Mouse (Mus musculus): ENCODE results near the gene Dph2. TPM values are rescaled to one million over a fixed set of nuclear protein-coding genes. Genes with fewer than 3 reads are reported as not detected.

The Dph2 gene
- 7.7 TPM in 2 replicates for polyA plus RNA-seq (2021; fragmentation: Nextera tagmentation)
- long read RNA-seq, experiment 1, transcript Dph2-201 (6 exons, 2,555 nt) = major isoform, 9 of 15 reads
- long read RNA-seq, experiment 1, partial matches to known transcripts = 2 of 15 reads
- long read RNA-seq, experiment 1, other reads (novel, unspliced or antisense) = 4 of 15 reads
- long read RNA-seq, experiment 2, transcript Dph2-201 (6 exons, 2,555 nt) = major isoform, 75 of 99 reads
- long read RNA-seq, experiment 2, partial matches to known transcripts = 3 of 99 reads
- long read RNA-seq, experiment 2, other reads (novel, unspliced or antisense) = 20 of 99 reads

DNA sequence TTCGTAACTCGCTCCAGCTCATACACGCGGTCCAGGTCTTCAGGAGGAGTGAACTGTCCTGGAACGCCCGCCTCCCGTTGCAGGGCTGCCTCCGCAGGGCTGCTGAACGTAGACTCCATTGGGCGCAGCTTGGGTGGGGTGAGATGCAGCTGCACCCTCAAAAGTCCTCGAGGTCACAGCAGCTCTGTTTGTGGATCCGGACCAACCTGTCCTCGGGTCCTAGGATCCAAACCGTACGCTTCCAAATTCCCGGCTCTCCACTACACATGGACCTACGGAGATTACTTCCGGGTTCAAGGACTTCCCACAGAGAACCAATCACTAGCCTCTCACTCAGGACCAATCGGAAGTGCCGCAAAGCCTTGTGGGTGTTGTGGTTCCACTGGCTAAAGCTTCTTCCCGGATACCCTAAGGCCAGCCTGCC is at the start of gene Dph2:
Gene Dph2, minus strand, starts transcription at position 295 of the 424 bp plus-strand sequence.

DNA sequence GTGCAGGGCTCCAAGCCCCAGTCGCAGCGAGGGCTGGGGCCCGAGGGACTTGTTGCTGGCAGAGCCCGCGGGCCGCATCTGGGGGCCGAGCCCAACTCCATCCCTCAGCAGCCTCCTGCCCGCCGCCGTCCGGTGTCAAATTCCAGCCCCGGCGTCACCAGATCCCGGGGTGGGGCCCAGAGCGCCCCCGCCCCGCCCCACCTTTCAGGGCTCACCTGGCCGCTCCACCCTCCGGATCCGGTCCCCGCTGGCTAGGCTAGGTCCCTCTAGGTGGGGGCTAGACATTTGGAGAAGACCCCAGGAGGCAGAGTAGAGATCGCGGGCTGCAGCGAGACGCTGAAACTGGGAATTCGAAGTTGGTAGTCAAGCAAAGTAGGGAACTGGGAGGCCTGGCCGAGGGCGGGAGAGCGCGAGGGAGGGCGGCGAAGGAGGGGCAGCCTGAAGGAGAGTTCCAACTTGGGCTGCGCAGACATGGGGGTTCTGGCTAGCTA is 37.6 kb upstream of the Dph2 start, which contains the start of gene Artn:
Gene Artn, minus strand, starts transcription at position 373 of the 491 bp plus-strand sequence.

DNA sequence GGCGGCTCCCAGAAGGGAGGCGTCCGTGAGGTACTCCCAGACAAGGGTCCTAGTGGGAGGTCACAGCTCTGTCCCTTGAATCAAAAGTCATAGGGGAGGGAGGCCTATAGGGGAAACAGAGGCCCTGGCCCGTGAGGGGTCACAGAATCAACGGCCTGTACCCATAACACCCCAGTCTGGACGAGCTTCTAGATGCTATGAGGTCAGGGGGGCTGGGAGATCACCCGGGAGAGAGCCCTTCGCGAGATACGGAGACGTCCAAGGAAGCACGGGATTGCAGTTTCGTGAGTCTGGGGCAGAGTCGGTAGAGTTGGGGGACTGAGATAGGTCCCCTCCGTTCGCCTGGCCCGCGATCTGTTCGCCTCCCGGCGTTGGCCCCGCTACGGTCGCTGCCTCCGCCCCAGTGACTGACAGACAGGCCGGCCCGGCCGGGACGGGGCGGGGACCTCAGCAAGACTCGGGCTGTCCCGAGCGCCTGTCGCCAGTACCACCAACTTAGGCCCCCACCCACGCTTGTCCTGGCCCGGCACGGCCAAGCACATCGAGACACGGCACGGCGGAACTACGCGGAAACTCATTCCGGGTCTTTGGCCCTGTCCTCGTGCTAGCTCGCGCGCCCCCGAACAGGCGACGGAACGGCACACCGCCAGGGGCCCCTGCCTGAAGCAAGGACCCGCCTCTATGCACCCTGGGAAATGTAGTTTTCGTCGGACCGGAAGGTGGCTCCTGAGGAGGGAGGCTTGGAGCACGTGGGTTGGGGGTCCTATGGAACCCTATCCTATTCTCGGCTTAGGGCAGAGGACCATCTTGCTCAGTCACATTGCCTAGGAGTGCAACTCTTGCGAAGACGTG is 23.0 kb upstream of the Dph2 start, which contains the start of gene Ipo13:
Gene Ipo13, minus strand, starts transcription at position 409 of the 852 bp plus-strand sequence.

DNA sequence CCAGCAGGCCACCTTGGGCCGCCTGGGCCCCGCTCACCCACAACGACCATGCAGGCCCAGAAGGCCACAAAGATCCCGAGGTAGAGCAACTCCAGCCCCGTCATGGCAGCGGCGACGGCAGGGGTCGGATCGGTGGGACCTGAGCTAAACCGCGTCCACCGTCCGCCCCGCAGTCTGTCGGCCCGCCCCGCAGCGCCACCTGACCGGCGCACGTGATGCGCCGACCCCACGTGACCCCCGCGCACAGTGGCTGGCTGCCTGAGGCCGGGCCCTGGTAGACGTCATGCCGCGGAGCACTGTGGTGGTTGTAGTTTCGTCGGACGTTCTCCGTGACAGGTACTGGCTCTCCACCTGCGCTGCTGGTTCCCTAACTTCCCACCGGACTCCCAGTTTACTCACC is 4.7 kb downstream of the Dph2 start, which contains the start of gene Atp6v0b:
Gene Atp6v0b, minus strand, starts transcription at position 201 of the 400 bp plus-strand sequence.

DNA sequence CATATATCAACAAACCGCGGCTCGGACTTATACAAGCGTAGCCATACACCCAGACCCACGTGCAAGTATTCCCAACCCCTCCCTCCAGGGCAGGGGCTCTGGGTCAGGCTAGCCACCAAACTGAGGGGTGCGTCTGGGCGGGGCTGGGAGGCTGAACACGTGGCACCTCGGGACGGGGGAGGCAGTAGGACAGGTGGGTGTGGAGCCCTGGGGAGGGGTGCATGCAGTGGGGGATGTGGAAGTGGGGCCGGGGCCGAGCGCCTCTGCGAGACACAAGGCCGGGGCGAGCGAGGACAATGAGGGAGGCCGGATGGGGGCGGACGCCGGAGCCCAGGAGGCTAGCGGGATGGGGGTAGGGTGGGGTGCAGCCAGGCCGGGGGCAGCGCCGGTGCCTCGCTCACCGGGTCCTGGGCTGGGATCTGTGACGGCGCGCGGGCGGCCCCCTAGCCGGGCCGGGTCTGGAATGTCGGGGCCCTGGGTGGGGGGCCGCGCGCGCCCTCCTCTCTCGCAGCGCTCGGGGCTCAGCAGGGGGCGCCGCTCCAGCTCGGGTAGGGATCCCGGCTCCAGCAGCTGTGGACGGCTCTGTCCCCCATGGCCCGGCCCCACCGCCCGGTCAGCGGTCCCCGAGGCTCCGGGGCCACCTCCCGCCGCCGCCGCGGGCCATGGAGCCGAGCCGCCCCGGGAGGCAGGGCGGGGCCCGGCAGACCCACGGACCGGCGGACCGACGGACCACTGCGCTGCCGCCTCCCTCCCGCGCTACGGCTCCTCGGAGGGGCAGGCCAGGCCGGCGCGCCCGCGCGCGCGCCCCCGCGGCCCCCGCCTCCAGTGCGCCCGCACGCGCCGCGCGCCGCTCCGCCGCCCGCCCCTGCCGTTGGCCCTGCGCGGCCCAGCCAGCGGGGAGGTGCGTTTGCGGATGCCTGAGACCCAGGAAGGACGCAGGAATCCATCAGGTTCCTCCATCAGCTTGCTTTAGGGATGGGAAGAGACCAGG is 8.8 kb downstream of the Dph2 start, which contains the start of gene B4galt2:
Gene B4galt2, minus strand, starts transcription at position 787 of the 991 bp plus-strand sequence.

DNA sequence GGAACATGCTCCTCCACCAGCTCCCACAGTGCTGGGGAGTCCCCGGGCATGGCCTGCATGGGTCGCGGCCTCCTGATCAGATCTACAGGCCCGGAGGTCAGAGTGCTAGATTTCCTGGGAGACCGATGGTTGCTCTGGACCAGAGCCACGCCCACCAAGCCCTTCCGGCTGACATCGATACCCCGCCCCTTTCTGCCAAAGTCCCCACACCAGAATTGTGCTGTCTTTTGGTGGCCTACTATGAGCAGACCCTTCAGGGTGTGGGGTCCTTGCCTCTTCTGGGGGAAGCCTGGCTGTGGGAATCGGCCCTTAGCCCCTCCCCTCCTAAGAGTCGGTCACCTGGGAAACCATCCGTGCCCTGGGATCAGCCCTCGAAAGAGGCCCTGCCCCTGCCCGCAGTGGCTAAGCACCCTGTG is 19.4 kb downstream of the Dph2 start, which contains the start of gene Ccdc24:
Gene Ccdc24, minus strand, starts transcription at position 87 of the 416 bp plus-strand sequence.

Other genes with a start within 250 kb of the Dph2 start
- 40.3 and 44.6 TPM in 2 replicates for gene Dmap1, start 209.8 kb downstream of the Dph2 start, polyA plus RNA-seq (2021; fragmentation: Nextera tagmentation)
- gene Gm12845, start 167.6 kb downstream of the Dph2 start, polyA plus RNA-seq (2021; fragmentation: Nextera tagmentation) = not detected in 2 replicates
- not detected in 2 replicates for gene Klf17, start 126.4 kb downstream of the Dph2 start, polyA plus RNA-seq (2021; fragmentation: Nextera tagmentation)
- 16.2 and 20.4 TPM in 2 replicates for gene Slc6a9, start 57.5 kb downstream of the Dph2 start, polyA plus RNA-seq (2021; fragmentation: Nextera tagmentation)
- 0.46 and 1.5 TPM in 2 replicates for gene Ccdc24, start 19.5 kb downstream of the Dph2 start, polyA plus RNA-seq (2021; fragmentation: Nextera tagmentation)
- gene B4galt2, start 8.5 kb downstream of the Dph2 start, polyA plus RNA-seq (2021; fragmentation: Nextera tagmentation) = 6.2 and 6.7 TPM in 2 replicates
- 864 and 877 TPM in 2 replicates for gene Atp6v0b, start 4.7 kb downstream of the Dph2 start, polyA plus RNA-seq (2021; fragmentation: Nextera tagmentation)
- gene Ipo13, start 23.0 kb upstream of the Dph2 start, polyA plus RNA-seq (2021; fragmentation: Nextera tagmentation) = 37.2 and 40.7 TPM in 2 replicates
- 0.55 and 0.59 TPM in 2 replicates for gene Artn, start 37.7 kb upstream of the Dph2 start, polyA plus RNA-seq (2021; fragmentation: Nextera tagmentation)
- 7.2 and 11.8 TPM in 2 replicates for gene St3gal3, start 242.9 kb upstream of the Dph2 start, polyA plus RNA-seq (2021; fragmentation: Nextera tagmentation)